Mouse (Mus musculus): ENCODE results near the gene Klhl30.

The Klhl30 gene

GRCm38 (mm10) chr1:91350841-91351240 lies at the start of gene Klhl30:
Gene Klhl30 (plus strand): TSS chr1:91351016.
- no peak for DNase-seq

- DNase-seq: no peak
These were observed 49.5 kb upstream of the Klhl30 start for GRCm38 (mm10) chr1:91301206-91301920.

GRCm38 (mm10) chr1:91302021-91302420 lies 48.8 kb upstream of the Klhl30 start:
- no peak for DNase-seq

- DNase-seq: no peak
These were observed 46.2 kb upstream of the Klhl30 start for GRCm38 (mm10) chr1:91304621-91305020.

- DNase-seq: no peak
These were observed 41.3 kb upstream of the Klhl30 start for GRCm38 (mm10) chr1:91309366-91310085.

- no peak for DNase-seq
These were observed 38.5 kb upstream of the Klhl30 start for GRCm38 (mm10) chr1:91312273-91312672.

GRCm38 (mm10) chr1:91313251-91313650 lies 37.6 kb upstream of the Klhl30 start:
- no peak for DNase-seq

GRCm38 (mm10) chr1:91317656-91318055 lies 33.2 kb upstream of the Klhl30 start:
- DNase-seq: no peak

- DNase-seq: no peak
These were observed 28.9 kb upstream of the Klhl30 start, which contains the start of gene Espnl for GRCm38 (mm10) chr1:91321760-91322438. Gene Espnl (plus strand): TSS chr1:91322075.

- no peak for DNase-seq
These were observed 26.2 kb upstream of the Klhl30 start for GRCm38 (mm10) chr1:91324646-91325045.

- DNase-seq: no peak
These were observed 25.3 kb upstream of the Klhl30 start for GRCm38 (mm10) chr1:91325488-91326042.

- DNase-seq: no peak
These were observed 18.7 kb upstream of the Klhl30 start for GRCm38 (mm10) chr1:91332102-91332501.

- no peak for DNase-seq
These were observed 17.2 kb upstream of the Klhl30 start for GRCm38 (mm10) chr1:91333582-91333981.

GRCm38 (mm10) chr1:91337355-91337754 lies 13.5 kb upstream of the Klhl30 start:
- no peak for DNase-seq

GRCm38 (mm10) chr1:91344001-91344400 lies 6.8 kb upstream of the Klhl30 start:
- DNase-seq: no peak

- no peak for DNase-seq
These were observed 5.7 kb upstream of the Klhl30 start for GRCm38 (mm10) chr1:91344921-91345685.

- DNase-seq: peak; percentile 71
These were observed 3.9 kb upstream of the Klhl30 start for GRCm38 (mm10) chr1:91346892-91347291.

GRCm38 (mm10) chr1:91351249-91351648 lies 433 bp downstream of the Klhl30 start:
- DNase-seq: no peak

GRCm38 (mm10) chr1:91352277-91352676 lies 1.5 kb downstream of the Klhl30 start:
- no peak for DNase-seq

GRCm38 (mm10) chr1:91356105-91356504 lies 5.3 kb downstream of the Klhl30 start:
- DNase-seq: no peak

- DNase-seq: no peak
These were observed 11.3 kb downstream of the Klhl30 start for GRCm38 (mm10) chr1:91362113-91362512.

- no peak for DNase-seq
These were observed 14.2 kb downstream of the Klhl30 start for GRCm38 (mm10) chr1:91364822-91365644.

All from cerebellum, adult 9-10 months (tissue).